Mouse (Mus musculus) MEL (cell line): ENCODE measurements at regions not wholly inside any gene's neighbourhood (a gene's known extent, or its start where the extent isn't known, plus 50 kb on each side); places are given as distances from the start of the nearest gene placed in this dataset.

Source experiments
- DNase-seq: peaks from one replicate; pipeline ENCODE4 v3.0.0; 2011; ENCODE audit warnings: low read depth, low spot score
- H3K27ac ChIP-seq: 2 replicates; pipeline ENCODE4 v1.5.1; 2012; ENCODE audit warnings: low read depth, mild to moderate bottlenecking, control low read depth, low read length, moderate library complexity; ENCODE audit not compliant: control insufficient read depth
- H3K27me3 ChIP-seq, 2 experiments: fragments of 150-350 bp in 1 of 2; sonication (generic) in 1 of 2; 2 replicates each; pipeline ENCODE4 v1.6.1; 2012; ENCODE audit warnings: low read length in 2 of 2, mild to moderate bottlenecking in 2 of 2, improper control_type of control experiment in 1 of 2, moderate library complexity in 1 of 2; ENCODE audit not compliant: insufficient read depth in 2 of 2, control insufficient read depth in 1 of 2
- H3K36me3 ChIP-seq, 2 experiments: 2 replicates each; pipeline ENCODE4 v1.6.1; 2012 to 2014; ENCODE audit warnings: low read length in 2 of 2, improper control_type of control experiment in 1 of 2, inconsistent platforms in 1 of 2, mild to moderate bottlenecking in 1 of 2; ENCODE audit not compliant: insufficient read depth in 2 of 2, control insufficient read depth in 1 of 2
- H3K4me1 ChIP-seq, 2 experiments: fragments of 150-350 bp in 1 of 2; sonication (generic) in 1 of 2; 2 replicates each; pipeline ENCODE4 v1.6.1; 2012; ENCODE audit warnings: low read length in 2 of 2, improper control_type of control experiment in 1 of 2, mild to moderate bottlenecking in 1 of 2; ENCODE audit not compliant: insufficient read depth in 2 of 2, control insufficient read depth in 1 of 2
- H3K4me3 ChIP-seq, 2 experiments: fragments of 150-350 bp in 1 of 2; sonication (generic) in 1 of 2; 2 replicates each; pipeline ENCODE4 v1.5.1; 2012; ENCODE audit warnings: low read depth in 2 of 2, low read length in 2 of 2, mild to moderate bottlenecking in 2 of 2, moderate library complexity in 2 of 2, control low read depth in 1 of 2, improper control_type of control experiment in 1 of 2; ENCODE audit not compliant: control insufficient read depth in 1 of 2, insufficient read depth in 1 of 2
- H3K79me2 ChIP-seq: 2 replicates; pipeline ENCODE4 v1.6.1; 2012; ENCODE audit warnings: mild to moderate bottlenecking, low read length, moderate library complexity; ENCODE audit not compliant: control insufficient read depth, poor library complexity, insufficient read depth
- H3K9ac ChIP-seq: 2 replicates; pipeline ENCODE4 v1.6.1; 2012; ENCODE audit warnings: low read depth, mild to moderate bottlenecking, control low read depth, low read length, moderate library complexity; ENCODE audit not compliant: control insufficient read depth, poor library complexity, severe bottlenecking
- H3K9me3 ChIP-seq: fragments of 150-350 bp; sonication (generic); replicated peaks from 2 replicates; pipeline ENCODE4 v1.6.1; 2012; ENCODE audit warnings: mild to moderate bottlenecking, low read length, improper control_type of control experiment, moderate library complexity; ENCODE audit not compliant: insufficient read depth
- BHLHE40 ChIP-seq: IDR thresholded peaks from 2 replicates; pipeline ENCODE4 v1.6.1; 2012; ENCODE audit warnings: low read depth, mild to moderate bottlenecking, inconsistent platforms, low read length, improper control_type of control experiment, borderline replicate concordance
- CHD2 ChIP-seq: IDR thresholded peaks from 2 replicates; pipeline ENCODE4 v1.6.1; 2011; ENCODE audit warnings: low read length, improper control_type of control experiment
- E2F4 ChIP-seq: IDR thresholded peaks from 2 replicates; pipeline ENCODE4 v1.6.1; 2011; ENCODE audit warnings: low read depth, low read length, improper control_type of control experiment, borderline replicate concordance
- ELF1 ChIP-seq: IDR thresholded peaks from 2 replicates; pipeline ENCODE4 v1.6.1; 2014; ENCODE audit warnings: low read depth, mild to moderate bottlenecking, inconsistent platforms, low read length, improper control_type of control experiment, moderate library complexity
- EP300 ChIP-seq, 2 experiments: IDR thresholded peaks; 2 replicates each; pipeline ENCODE4 v1.6.1; 2011; ENCODE audit warnings: improper control_type of control experiment in 2 of 2, low read length in 2 of 2, low read depth in 1 of 2, mild to moderate bottlenecking in 1 of 2
- GABPA ChIP-seq: IDR thresholded peaks from 2 replicates; pipeline ENCODE4 v1.6.1; 2012; ENCODE audit warnings: low read depth, mild to moderate bottlenecking, inconsistent platforms, low read length, improper control_type of control experiment, moderate library complexity
- JUND ChIP-seq: IDR thresholded peaks from 2 replicates; pipeline ENCODE4 v1.6.1; 2011; ENCODE audit warnings: low read depth, mild to moderate bottlenecking, improper control_type of control experiment, low read length
- KAT2A ChIP-seq: conservative IDR thresholded peaks from 2 replicates; pipeline ENCODE4 v1.6.1; 2012; ENCODE audit warnings: low read depth, low read length, improper control_type of control experiment, inconsistent platforms
- MAFK ChIP-seq: IDR thresholded peaks from 2 replicates; pipeline ENCODE4 v1.6.1; 2011; ENCODE audit warnings: low read depth, mild to moderate bottlenecking, low read length, improper control_type of control experiment, borderline replicate concordance
- MAX ChIP-seq: IDR thresholded peaks from 2 replicates; pipeline ENCODE4 v1.6.1; 2011; ENCODE audit warnings: low read length, improper control_type of control experiment
- MAZ ChIP-seq: IDR thresholded peaks from 2 replicates; pipeline ENCODE4 v1.6.1; 2012; ENCODE audit warnings: low read depth, mild to moderate bottlenecking, inconsistent platforms, low read length, improper control_type of control experiment
- MEF2A ChIP-seq: IDR thresholded peaks from 2 replicates; pipeline ENCODE4 v1.6.1; 2014; ENCODE audit warnings: low read depth, mild to moderate bottlenecking, inconsistent platforms, low read length, improper control_type of control experiment; ENCODE audit not compliant: poor library complexity, insufficient replicate concordance, severe bottlenecking; ENCODE audit errors: extremely low read depth
- MXI1 ChIP-seq: IDR thresholded peaks from 2 replicates; pipeline ENCODE4 v1.6.1; 2011; ENCODE audit warnings: mild to moderate bottlenecking, low read depth, low read length, improper control_type of control experiment
- MYB ChIP-seq: IDR thresholded peaks from 2 replicates; pipeline ENCODE4 v1.6.1; 2011; ENCODE audit warnings: mild to moderate bottlenecking, low read depth, low read length, improper control_type of control experiment
- MYC ChIP-seq: IDR thresholded peaks from 2 replicates; pipeline ENCODE4 v1.6.1; 2011; ENCODE audit warnings: low read depth, mild to moderate bottlenecking, low read length, improper control_type of control experiment, moderate library complexity
- NRF1 ChIP-seq: IDR thresholded peaks from 2 replicates; pipeline ENCODE4 v1.6.1; 2014; ENCODE audit warnings: low read depth, mild to moderate bottlenecking, inconsistent platforms, low read length, improper control_type of control experiment, moderate library complexity; ENCODE audit not compliant: poor library complexity, insufficient read depth, severe bottlenecking
- POLR2A ChIP-seq, 2 experiments: IDR thresholded peaks; 2 replicates each; pipeline ENCODE4 v1.6.1; 2011 to 2012; ENCODE audit warnings: low read length in 2 of 2, mild to moderate bottlenecking in 2 of 2, control low read depth in 1 of 2, improper control_type of control experiment in 1 of 2, low read depth in 1 of 2, moderate library complexity in 1 of 2; ENCODE audit not compliant: control insufficient read depth in 1 of 2, insufficient read depth in 1 of 2, poor library complexity in 1 of 2
- POLR2AphosphoS2 ChIP-seq: IDR thresholded peaks from 2 replicates; pipeline ENCODE4 v1.6.1; 2011; ENCODE audit warnings: low read length, improper control_type of control experiment
- POLR2AphosphoS5 ChIP-seq: IDR thresholded peaks from 2 replicates; pipeline ENCODE4 v1.6.1; 2012; ENCODE audit warnings: low read depth, borderline replicate concordance, mild to moderate bottlenecking, inconsistent platforms, low read length, moderate library complexity, mixed read lengths
- SIN3A ChIP-seq: IDR thresholded peaks from 2 replicates; pipeline ENCODE4 v1.6.1; 2012; ENCODE audit warnings: low read length, improper control_type of control experiment, inconsistent platforms
- TAL1 ChIP-seq: IDR thresholded peaks from 2 replicates; pipeline ENCODE4 v1.6.1; 2012; ENCODE audit warnings: mild to moderate bottlenecking, inconsistent platforms, low read length, moderate library complexity, mixed read lengths
- TCF12 ChIP-seq: IDR thresholded peaks from 2 replicates; pipeline ENCODE4 v1.6.1; 2014; ENCODE audit warnings: low read depth, mild to moderate bottlenecking, inconsistent platforms, low read length, improper control_type of control experiment, moderate library complexity
- UBTF ChIP-seq: IDR thresholded peaks from 2 replicates; pipeline ENCODE4 v1.6.1; 2012; ENCODE audit warnings: low read depth, mild to moderate bottlenecking, inconsistent platforms, low read length, improper control_type of control experiment, moderate library complexity, borderline replicate concordance; ENCODE audit not compliant: insufficient read depth
- USF1 ChIP-seq: IDR thresholded peaks from 2 replicates; pipeline ENCODE4 v1.6.1; 2014; ENCODE audit warnings: low read depth, mild to moderate bottlenecking, inconsistent platforms, low read length, improper control_type of control experiment, moderate library complexity
- USF2 ChIP-seq, 2 experiments: IDR thresholded peaks; 2 replicates each; pipeline ENCODE4 v1.6.1; 2011 to 2012; ENCODE audit warnings: improper control_type of control experiment in 2 of 2, low read length in 2 of 2, borderline replicate concordance in 1 of 2, inconsistent platforms in 1 of 2, low read depth in 1 of 2, mild to moderate bottlenecking in 1 of 2; ENCODE audit not compliant: insufficient read depth in 1 of 2
- ZC3H11A ChIP-seq: IDR thresholded peaks from 2 replicates; pipeline ENCODE4 v1.6.1; 2012; ENCODE audit warnings: low read depth, mild to moderate bottlenecking, inconsistent platforms, low read length, improper control_type of control experiment
- ZMIZ1 ChIP-seq: IDR thresholded peaks from 2 replicates; pipeline ENCODE4 v1.6.1; 2012; ENCODE audit warnings: low read depth, mild to moderate bottlenecking, inconsistent platforms, low read length, improper control_type of control experiment, moderate library complexity
- ZNF384 ChIP-seq: IDR thresholded peaks from 2 replicates; pipeline ENCODE4 v1.6.1; 2012; ENCODE audit warnings: low read depth, mild to moderate bottlenecking, inconsistent platforms, low read length, improper control_type of control experiment

- Histone ChIP-seq H3K4me1 (peaks cover 0 to 3% of the 10 kb centered on the region in 2 experiments; a peak in 1 of 4 replicates), H3K27ac (no peak overlapping the region), H3K4me3 (no peak overlapping the region)
- no peak for DNase-seq
- TF ChIP-seq EP300 (IDR thresholded peaks at IDR 0.05; ENCODE audit: low read depth in 1 of 2, low read length in 2 of 2) (no peak), JUND (no peak), MEF2A (no peak), POLR2AphosphoS5 (no peak), USF2 (IDR thresholded peaks at IDR 0.05; ENCODE audit: borderline replicate concordance in 1 of 2, insufficient read depth in 1 of 2, low read depth in 1 of 2, low read length in 2 of 2) (no peak), NRF1 (no peak), MYC (no peak), SIN3A (no peak), MYB (no peak), ZC3H11A (no peak), TAL1 (no peak), BHLHE40 (no peak), ELF1 (no peak), MAX (no peak), E2F4 (no peak), USF1 (no peak), GABPA (no peak), POLR2A (IDR thresholded peaks at IDR 0.05; ENCODE audit: control insufficient read depth in 1 of 2, insufficient read depth in 1 of 2, low read depth in 1 of 2, low read length in 2 of 2, poor library complexity in 1 of 2) (no peak), POLR2AphosphoS2 (no peak), MXI1 (no peak)
- TF ChIP-seq, all 39 proteins: peak for 0
- Histone ChIP-seq H3K9ac (no peak overlapping the region), H3K27me3 (peaks cover 0 to under 1% of the 10 kb centered on the region in 2 experiments; a peak in 2 of 4 replicates), H3K9me3 (no peaks in the 10 kb centered on the region), H3K79me2 (no peaks in the 10 kb centered on the region), H3K36me3 (peaks cover 0 to 4% of the 10 kb centered on the region in 2 experiments; a peak in 1 of 4 replicates)
These were observed 86.9 kb downstream of the Bdh1 start for GRCm38 (mm10) chr16:31508981-31509380.

DNA sequence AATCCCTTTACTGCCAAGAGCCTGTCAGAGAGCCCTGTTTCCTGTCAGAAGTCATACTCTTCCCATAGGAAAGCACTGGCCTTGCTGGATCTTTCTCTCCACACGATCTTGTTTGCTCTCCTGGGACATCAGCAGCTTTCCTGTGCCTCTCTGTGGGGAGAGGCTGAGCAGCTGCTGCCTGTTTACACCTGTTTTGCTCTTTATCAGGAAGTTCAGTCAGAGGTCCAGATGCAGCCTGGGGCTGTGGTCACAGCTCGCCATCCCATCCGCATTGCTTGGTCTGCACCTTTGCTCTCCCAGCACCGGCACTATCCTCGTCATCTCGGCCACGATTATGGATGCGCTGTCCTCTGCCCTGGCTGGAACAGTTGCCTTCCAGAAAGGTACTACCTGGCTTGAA is 88.0 kb downstream of the Bdh1 start:
- no peak overlapping the region for H3K9ac ChIP-seq
- H3K27me3 ChIP-seq, result peaks cover 2 to 5% of the 10 kb centered on the region in 2 experiments
- no peak overlapping the region for H3K27ac ChIP-seq
- no peak for DNase-seq
- no peak overlapping the region for H3K4me3 ChIP-seq
- no peak for TF ChIP-seq KAT2A
- no peak for TF ChIP-seq TCF12
- no peak for TF ChIP-seq SIN3A
- TF ChIP-seq MEF2A, result no peak
- TF ChIP-seq JUND, result no peak
- TF ChIP-seq USF2 (IDR thresholded peaks at IDR 0.05; ENCODE audit: borderline replicate concordance in 1 of 2, insufficient read depth in 1 of 2, low read depth in 1 of 2, low read length in 2 of 2), result no peak
- no peak for TF ChIP-seq EP300 (IDR thresholded peaks at IDR 0.05; ENCODE audit: low read depth in 1 of 2, low read length in 2 of 2)
- TF ChIP-seq POLR2AphosphoS5, result no peak
- no peak for TF ChIP-seq POLR2A (IDR thresholded peaks at IDR 0.05; ENCODE audit: control insufficient read depth in 1 of 2, insufficient read depth in 1 of 2, low read depth in 1 of 2, low read length in 2 of 2, poor library complexity in 1 of 2)
- TF ChIP-seq ZMIZ1, result no peak
- TF ChIP-seq CHD2, result no peak
- no peak for TF ChIP-seq MAX
- no peak for TF ChIP-seq BHLHE40
- no peak for TF ChIP-seq MYC
- no peak for TF ChIP-seq ZNF384
- no peak for TF ChIP-seq MAFK
- no peak for TF ChIP-seq MAZ
- no peak for TF ChIP-seq UBTF
- H3K4me1 ChIP-seq, result peaks cover 0 to 3% of the 10 kb centered on the region in 2 experiments; a peak in 1 of 4 replicates
- no peaks in the 10 kb centered on the region for H3K9me3 ChIP-seq
- no peaks in the 10 kb centered on the region for H3K79me2 ChIP-seq
- peaks cover 0 to 4% of the 10 kb centered on the region in 2 experiments; a peak in 1 of 4 replicates for H3K36me3 ChIP-seq
